Mouse (Mus musculus) liver, embryonic 14.5 days (tissue): ENCODE results near the gene Bpgm.

Experiments
- CTCF ChIP-seq: IDR thresholded peaks from 2 replicates; pipeline ENCODE4 v1.5.1; 2016; ENCODE audit warnings: antibody characterized with exemption, low read depth, control low read depth
- EP300 ChIP-seq: IDR thresholded peaks from 2 replicates; pipeline ENCODE4 v1.6.1; 2016; ENCODE audit warnings: antibody characterized with exemption, low read depth

DNA sequence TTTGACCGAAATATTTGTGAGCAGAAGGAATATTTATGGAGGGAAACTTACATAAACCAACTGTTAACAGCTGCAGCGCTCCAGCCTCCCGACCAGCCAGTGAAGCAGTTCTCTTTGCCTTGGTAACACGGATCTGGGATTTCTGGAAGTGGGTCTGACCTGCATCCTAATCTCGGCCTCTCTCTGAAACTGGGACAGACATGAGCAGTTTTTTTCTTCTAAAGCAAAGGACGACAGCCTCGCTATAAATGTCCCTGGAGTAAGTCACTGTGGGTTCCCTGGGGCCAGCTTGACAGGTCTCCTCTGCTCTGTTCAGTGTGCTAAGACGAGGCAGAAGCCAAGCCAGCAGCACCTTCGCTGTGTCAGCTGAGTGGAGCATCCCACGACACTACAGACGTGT lies 29.9 kb downstream of the Bpgm start:
- no peak for TF ChIP-seq CTCF
- no peak for TF ChIP-seq EP300
